Mouse (Mus musculus) brain, embryonic 14.5 days (tissue): ENCODE measurements around the gene 4933407L21Rik.

ENCODE experiments used
- CTCF ChIP-seq: fragments of 200-500 bp; IDR thresholded peaks from 2 replicates; pipeline ENCODE4 v1.5.1; 2012; ENCODE audit warnings: inconsistent platforms, mild to moderate bottlenecking, moderate library complexity, borderline replicate concordance; ENCODE audit not compliant: insufficient read depth, insufficient read length; ENCODE audit errors: extremely low read depth
- POLR2A ChIP-seq: fragments of 200-500 bp; IDR thresholded peaks from 2 replicates; pipeline ENCODE4 v1.6.1; 2012; ENCODE audit warnings: mild to moderate bottlenecking, inconsistent platforms, borderline replicate concordance; ENCODE audit not compliant: poor library complexity, insufficient read depth, insufficient read length, severe bottlenecking; ENCODE audit errors: extremely low read depth

DNA sequence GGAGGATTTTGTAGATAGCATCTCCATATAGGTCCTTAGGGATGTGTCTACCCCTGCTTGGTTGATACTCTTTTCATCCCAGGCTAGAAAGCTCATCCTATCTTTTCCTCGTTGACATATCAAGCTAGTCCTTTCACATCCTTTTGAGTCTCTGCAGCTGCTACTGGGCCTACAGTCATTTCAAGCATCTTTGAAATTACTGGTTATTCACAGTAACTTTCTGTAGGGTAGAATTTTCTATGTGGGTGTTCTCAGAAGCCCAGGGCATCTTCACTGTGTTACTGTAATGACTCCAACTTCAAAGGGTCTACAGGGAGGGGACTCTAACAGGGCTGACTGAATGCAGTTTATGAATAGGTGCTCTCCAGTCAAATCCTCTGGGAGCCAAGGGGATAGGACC lies 9.0 kb downstream of the 4933407L21Rik start:
- TF ChIP-seq POLR2A (no peak), CTCF (no peak)
